Mouse (Mus musculus) limb, embryonic 13.5 days (tissue): ENCODE results near the gene Trpc1. TPM values are rescaled to one million over a fixed set of nuclear protein-coding genes. Genes with fewer than 3 reads are reported as not detected.
A peak's percentile ranks its signal among the peaks of the same experiment; 100 is the strongest.

Experiments used
- ATAC-seq: fragments of 200-750 bp; cut with Nextera tagmentation; 2 replicates; pipeline ENCODE4 v1.8.0; 2017; ENCODE audit warnings: low read depth, moderate number of reproducible peaks, moderate TSS enrichment; ENCODE audit not compliant: low FRiP score
- H3K27ac ChIP-seq: fragments of 300-500 bp; sonication (generic); 2 replicates; pipeline ENCODE4 v1.5.1; 2015; ENCODE audit warnings: inconsistent platforms, mild to moderate bottlenecking, moderate library complexity
- H3K27me3 ChIP-seq: fragments of 300-500 bp; sonication (generic); 2 replicates; pipeline ENCODE4 v1.6.1; 2015; ENCODE audit warnings: mild to moderate bottlenecking, inconsistent platforms
- H3K36me3 ChIP-seq: fragments of 300-500 bp; sonication (generic); 2 replicates; pipeline ENCODE4 v1.6.1; 2015; ENCODE audit warnings: inconsistent platforms, mild to moderate bottlenecking, moderate library complexity
- H3K4me1 ChIP-seq: fragments of 300-500 bp; sonication (generic); 2 replicates; pipeline ENCODE4 v1.6.1; 2015; ENCODE audit warnings: inconsistent platforms
- H3K4me2 ChIP-seq: fragments of 300-500 bp; sonication (generic); replicated peaks from 2 replicates; pipeline ENCODE4 v1.6.1; 2015; ENCODE audit warnings: inconsistent platforms, mild to moderate bottlenecking, moderate library complexity
- H3K4me3 ChIP-seq: fragments of 300-500 bp; sonication (generic); 2 replicates; pipeline ENCODE4 v1.5.1; 2015; ENCODE audit warnings: moderate library complexity, mild to moderate bottlenecking, inconsistent platforms
- H3K9ac ChIP-seq: fragments of 300-500 bp; sonication (generic); 2 replicates; pipeline ENCODE4 v1.6.1; 2015; ENCODE audit warnings: mild to moderate bottlenecking, inconsistent platforms
- H3K9me3 ChIP-seq: fragments of 300-500 bp; sonication (generic); 2 replicates; pipeline ENCODE4 v1.6.1; 2016; ENCODE audit warnings: inconsistent platforms
- WGBS: fragments of 180-500 bp; shearing (Covaris S2); methylation state at CpG from one replicate; pipeline ENCODE4 v1.1.7; 2015; 5-methylcytosine and 5-hydroxymethylcytosine counted together
- polyA plus RNA-seq: library from polyadenylated mRNA; unstranded; fragments of >200 nt; fragmentation: Nextera tagmentation; extraction: Ambion mirVana; gene quantifications from 2 replicates; pipeline ENCODE4 v1.2.1, GENCODE M21; 2015

The Trpc1 gene
- polyA plus RNA-seq, 1 experiment from 2014 or later: 2.0 TPM

DNA sequence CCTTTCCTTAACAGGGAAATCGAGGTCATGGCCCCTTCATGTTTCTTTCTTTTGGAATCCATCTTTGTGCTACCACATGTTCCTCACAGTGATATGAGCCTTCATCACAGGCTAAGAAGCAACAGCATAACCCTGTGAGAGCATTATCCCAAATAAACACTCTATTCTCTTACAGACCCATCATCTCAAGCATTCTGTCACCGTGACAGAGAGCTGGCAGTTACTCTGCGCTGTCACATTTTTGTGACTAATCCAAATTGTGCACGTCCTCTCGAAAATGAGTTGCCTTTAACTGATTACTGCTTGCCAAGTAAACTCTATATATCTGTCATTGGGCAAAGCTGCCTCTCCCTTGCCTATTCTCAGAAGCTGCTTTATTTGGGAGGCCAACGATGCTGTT lies 84.3 kb downstream of the Trpc1 start:
- no peak for ATAC-seq
- Histone ChIP-seq H3K27me3 (no peaks in the 10 kb centered on the region), H3K4me3 (no peak overlapping the region), H3K4me1 (peaks cover 12% of the 10 kb centered on the region), H3K9me3 (no peaks in the 10 kb centered on the region), H3K9ac (no peak overlapping the region), H3K27ac (no peak overlapping the region), H3K36me3 (peaks cover 5% of the 10 kb centered on the region; the same call in 1 of the 2 replicates), H3K4me2 (no peak overlapping the region)
- WGBS: 91% methylated on average over 6 of the region's 6 CpGs

DNA sequence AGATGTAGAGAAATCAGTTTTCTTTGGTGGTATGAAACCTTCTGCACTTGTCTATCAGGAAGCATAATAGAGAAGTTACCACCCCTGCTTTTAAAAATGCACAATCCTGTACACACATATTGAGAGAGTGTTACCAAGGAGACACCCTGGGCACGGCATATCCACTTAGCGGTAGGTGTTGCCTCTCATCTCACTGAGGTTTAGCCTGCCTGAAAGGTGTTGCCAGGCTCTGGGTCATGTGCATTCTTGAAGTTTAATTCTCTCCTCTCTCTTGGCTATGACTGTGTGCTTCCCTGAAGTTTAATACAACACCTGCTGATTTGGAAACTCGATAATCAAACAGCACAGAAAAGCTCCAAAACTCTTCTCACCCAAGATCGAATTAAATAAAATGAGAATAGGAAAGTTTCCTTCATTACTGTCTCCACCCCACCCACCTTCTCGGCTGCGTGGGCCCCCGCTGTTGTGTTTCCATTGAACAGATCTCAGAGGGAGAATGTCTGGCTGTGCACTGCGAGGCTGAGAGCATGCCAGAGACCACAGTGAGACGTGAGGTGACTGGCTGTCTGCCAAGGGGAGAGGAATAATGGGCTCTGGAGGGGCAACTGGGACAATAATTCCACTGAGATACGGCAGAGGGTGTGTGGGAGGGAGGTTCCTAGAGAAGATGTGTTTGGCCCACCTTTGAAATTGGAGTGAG lies 85.7 kb downstream of the Trpc1 start:
- 54% methylated on average over 10 of the region's 10 CpGs for WGBS
- peak; percentile 73 for ATAC-seq
- Histone ChIP-seq H3K9ac (peak overlapping the region; percentile 6; the same call in 1 of the 2 replicates), H3K9me3 (no peaks in the 10 kb centered on the region), H3K36me3 (no peaks in the 10 kb centered on the region), H3K4me1 (peaks cover 12% of the 10 kb centered on the region), H3K27me3 (no peaks in the 10 kb centered on the region), H3K27ac (no peak overlapping the region), H3K4me3 (no peak overlapping the region), H3K4me2 (no peak overlapping the region)

DNA sequence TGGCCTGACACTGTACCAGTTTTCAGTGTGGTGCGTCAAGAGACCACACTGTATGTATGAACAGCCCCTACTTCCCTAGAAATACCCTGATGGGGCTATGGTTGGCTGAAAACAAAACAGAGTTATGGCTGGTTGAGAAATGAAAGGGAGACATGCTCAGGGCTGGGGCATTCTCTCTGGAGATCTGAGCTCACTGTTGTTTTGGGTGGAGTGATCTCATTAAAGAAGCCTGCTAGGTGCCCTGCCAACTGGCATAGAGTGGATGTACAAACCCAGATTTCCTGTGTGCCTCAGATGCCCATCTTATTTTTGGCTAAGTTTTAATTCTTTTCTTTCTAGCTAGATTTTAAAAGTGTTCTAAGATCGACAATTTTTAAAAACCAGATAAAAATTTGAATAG lies 92.2 kb downstream of the Trpc1 start:
- Histone ChIP-seq H3K36me3 (no peaks in the 10 kb centered on the region), H3K9me3 (no peaks in the 10 kb centered on the region), H3K4me1 (peaks cover 8% of the 10 kb centered on the region; the same call in 1 of the 2 replicates), H3K4me2 (no peak overlapping the region), H3K27me3 (no peaks in the 10 kb centered on the region), H3K27ac (no peak overlapping the region), H3K4me3 (no peak overlapping the region), H3K9ac (no peak overlapping the region)
- ATAC-seq: no peak
- WGBS: 87% methylated on average over 2 of the region's 2 CpGs

Other genes with a start within 250 kb of the Trpc1 start
- gene U2surp, start 238.4 kb downstream of the Trpc1 start, polyA plus RNA-seq: 158 and 161 TPM in 2 replicates
- 0.10 and 0.24 TPM in 2 replicates for gene Paqr9, start 190.7 kb downstream of the Trpc1 start, polyA plus RNA-seq
- 17.0 and 20.3 TPM in 2 replicates for gene Pcolce2, start 112.8 kb downstream of the Trpc1 start, polyA plus RNA-seq
- 2.6 and 2.8 TPM in 2 replicates for gene Pls1, start 94.9 kb upstream of the Trpc1 start, polyA plus RNA-seq
- gene Atr, start 107.2 kb upstream of the Trpc1 start, polyA plus RNA-seq: 18.9 and 19.6 TPM in 2 replicates
- 21.8 and 26.4 TPM in 2 replicates for gene Xrn1, start 204.4 kb upstream of the Trpc1 start, polyA plus RNA-seq